Mouse (Mus musculus) small intestine, adult 2 months (tissue): ENCODE data around the gene Catsperz.

ENCODE experiments used
- CTCF ChIP-seq: fragments of 200-500 bp; IDR thresholded peaks from 2 replicates; pipeline ENCODE4 v1.5.1; 2012; ENCODE audit warnings: low read depth, mild to moderate bottlenecking, control low read depth, inconsistent platforms, low read length, moderate library complexity, mixed read lengths; ENCODE audit not compliant: insufficient replicate concordance, insufficient read length; ENCODE audit errors: extremely low read depth
- POLR2A ChIP-seq: fragments of 200-500 bp; IDR thresholded peaks from 2 replicates; pipeline ENCODE4 v1.6.1; 2012; ENCODE audit warnings: low read depth, mild to moderate bottlenecking, control low read depth, inconsistent platforms, low read length, moderate library complexity

DNA sequence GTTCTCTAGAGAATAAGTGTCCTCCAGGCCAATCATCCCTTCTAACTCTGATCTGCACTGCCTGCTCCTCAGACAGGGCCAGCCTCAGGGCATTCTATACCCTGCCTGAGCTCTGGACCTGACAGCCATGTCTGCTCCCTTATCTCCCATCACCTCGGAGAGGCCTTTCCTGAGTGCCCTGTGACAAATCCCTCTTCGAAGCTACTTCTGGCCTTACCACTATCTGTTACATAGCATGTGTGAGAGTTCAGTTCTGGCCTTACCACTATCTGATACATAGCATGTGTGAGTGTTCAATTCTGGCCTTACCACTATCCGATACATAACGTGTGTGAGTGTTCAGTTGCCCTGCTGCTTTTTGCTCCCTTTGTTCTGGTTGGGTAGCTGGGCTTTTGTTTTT, 9.9 kb downstream of the Catsperz start:
- TF ChIP-seq POLR2A (no peak), CTCF (no peak)
